Mouse (Mus musculus) left cerebral cortex, adult 18-20 months (tissue): ENCODE results near the gene Upf1. TPM values are rescaled to one million over a fixed set of nuclear protein-coding genes. Genes with fewer than 3 reads are reported as not detected.

Source experiments
- DNase-seq, 2 experiments: peaks; one replicate each; pipeline ENCODE4 v3.0.0; 2021 to 2022; ENCODE audit warnings: low spot score in 2 of 2, mixed read lengths in 1 of 2
- total RNA-seq, 2 experiments: library from RNA; stranded (reverse); gene quantifications; 2 replicates each; pipeline ENCODE4 v1.2.3; 2021

The Upf1 gene
- total RNA-seq, 2 experiments from 2014 or later = 64.1 to 73.7 TPM

DNA sequence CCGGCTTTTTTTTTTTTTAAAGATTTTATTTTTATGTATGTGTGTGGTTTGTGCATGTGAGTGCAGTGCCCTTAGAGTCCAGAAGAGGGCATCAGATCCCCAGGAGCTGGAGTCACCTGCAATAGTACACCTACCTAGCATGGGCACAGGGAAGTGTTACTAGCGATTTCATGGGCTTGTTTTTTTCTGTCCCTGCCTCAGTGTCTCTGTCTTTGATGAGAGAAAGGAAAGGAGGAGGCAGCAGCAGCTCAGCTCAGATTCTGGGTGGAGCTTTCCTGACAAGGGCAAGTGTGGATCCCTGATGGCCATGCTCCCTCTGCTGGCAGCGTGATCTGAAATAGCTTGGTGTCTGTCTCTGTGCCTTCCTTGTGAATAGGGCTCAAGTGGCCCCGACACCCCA, 7.7 kb upstream of the Upf1 start:
- DNase-seq = no peak

DNA sequence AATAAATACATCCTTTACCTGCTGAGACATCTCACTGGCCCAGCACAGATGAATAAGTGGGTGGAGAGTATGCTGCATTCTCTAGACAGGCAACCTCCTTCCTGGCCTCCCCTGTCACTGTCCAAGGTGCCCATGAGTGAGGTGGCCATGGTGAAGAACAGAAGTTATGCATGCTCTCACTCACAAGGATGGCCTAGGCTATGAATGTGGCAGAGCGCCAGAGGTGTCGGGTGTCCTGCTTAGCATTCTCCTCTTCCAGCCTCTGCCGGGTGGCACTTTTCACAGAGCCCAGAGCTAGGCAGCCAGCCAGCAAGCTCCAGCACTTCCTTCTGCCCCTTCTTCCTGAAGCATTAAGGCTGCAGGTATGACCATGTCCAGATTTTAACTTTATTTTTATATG, 6.3 kb upstream of the Upf1 start:
- no peak for DNase-seq

DNA sequence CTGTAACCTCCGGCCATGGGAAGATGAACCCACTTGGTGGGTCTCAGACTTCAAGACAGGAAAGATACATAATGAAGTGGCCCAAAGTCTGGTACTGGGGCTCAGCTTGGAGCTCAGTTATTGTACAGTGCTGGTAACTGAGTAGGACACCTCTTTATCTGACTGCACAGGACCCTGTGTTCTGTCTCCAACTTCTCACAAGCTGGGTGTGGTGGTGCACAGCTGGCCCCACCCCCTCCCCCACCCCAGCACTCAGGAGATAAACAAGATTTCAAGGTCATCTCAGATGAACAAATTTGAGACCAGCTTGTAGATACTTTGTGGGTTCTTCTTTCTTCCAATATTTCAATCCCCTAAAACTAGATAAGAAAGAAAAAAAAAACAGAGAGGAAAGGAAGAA, 3.0 kb upstream of the Upf1 start:
- no peak for DNase-seq

DNA sequence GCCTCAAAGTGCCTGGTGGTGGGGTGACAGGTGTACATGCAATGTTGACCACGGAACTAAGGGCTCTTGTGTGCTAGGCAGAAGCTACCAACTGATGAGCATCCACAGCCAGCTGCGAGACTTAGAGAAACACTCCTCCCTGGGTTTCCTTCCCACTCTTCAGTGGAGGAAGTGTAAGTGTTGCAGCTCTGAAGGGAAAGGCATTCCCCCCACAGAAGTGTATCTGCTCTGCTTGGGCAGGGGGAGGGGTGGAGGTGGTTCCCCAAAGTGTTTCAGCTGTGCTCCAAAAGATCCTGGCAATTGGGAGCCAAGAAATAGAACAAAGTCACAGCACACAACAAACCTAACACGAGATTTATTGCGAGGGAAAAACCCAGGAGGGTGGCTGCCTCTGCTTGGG, 926 bp upstream of the Upf1 start:
- peak in 1 of 2 experiments; percentile 53 for DNase-seq

DNA sequence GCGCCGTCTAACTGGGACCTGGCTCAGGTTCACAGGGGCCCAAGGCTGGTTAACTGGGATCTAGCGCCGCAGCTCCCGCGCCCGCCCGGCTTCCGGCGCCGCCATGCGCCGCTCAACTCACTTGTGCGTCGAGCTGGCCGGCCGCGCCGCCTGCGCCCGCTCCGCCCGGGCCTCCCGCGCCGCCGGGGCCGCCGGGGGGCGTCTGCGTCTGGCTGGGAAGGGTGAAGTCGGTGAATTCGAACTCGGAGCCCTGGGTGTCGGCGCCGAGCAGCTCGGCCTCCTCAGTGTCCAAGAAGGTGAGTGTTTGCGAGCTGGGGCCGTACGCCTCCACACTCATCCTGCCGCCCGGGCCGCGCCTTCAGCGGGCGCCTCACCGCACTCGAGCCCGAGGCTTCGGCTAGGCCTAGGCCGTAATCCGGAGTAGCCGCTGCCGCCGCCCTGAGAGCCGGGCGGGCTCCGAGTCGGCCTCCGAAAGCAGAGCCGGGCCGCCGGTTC, 374 bp downstream of the Upf1 start:
- no peak for DNase-seq

DNA sequence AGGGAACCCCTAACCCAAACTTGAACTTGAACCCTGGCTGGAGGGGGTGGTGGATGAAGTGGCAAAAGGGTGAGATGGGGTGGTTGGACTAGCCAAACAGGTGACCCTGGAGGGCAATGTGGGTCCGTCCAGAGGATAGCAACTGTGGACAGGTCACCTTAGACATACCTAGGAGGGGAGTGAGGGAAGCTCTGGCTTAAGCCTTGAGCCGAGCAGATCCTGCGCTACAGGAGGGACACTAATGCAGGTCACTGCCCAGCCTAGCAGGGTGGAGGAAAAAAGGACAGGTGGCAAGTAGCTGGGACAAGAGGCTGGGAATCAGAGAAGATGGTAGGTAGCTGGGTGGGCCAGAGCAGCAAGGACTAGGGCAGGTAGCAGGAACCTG, 1.1 kb downstream of the Upf1 start:
- no peak for DNase-seq

DNA sequence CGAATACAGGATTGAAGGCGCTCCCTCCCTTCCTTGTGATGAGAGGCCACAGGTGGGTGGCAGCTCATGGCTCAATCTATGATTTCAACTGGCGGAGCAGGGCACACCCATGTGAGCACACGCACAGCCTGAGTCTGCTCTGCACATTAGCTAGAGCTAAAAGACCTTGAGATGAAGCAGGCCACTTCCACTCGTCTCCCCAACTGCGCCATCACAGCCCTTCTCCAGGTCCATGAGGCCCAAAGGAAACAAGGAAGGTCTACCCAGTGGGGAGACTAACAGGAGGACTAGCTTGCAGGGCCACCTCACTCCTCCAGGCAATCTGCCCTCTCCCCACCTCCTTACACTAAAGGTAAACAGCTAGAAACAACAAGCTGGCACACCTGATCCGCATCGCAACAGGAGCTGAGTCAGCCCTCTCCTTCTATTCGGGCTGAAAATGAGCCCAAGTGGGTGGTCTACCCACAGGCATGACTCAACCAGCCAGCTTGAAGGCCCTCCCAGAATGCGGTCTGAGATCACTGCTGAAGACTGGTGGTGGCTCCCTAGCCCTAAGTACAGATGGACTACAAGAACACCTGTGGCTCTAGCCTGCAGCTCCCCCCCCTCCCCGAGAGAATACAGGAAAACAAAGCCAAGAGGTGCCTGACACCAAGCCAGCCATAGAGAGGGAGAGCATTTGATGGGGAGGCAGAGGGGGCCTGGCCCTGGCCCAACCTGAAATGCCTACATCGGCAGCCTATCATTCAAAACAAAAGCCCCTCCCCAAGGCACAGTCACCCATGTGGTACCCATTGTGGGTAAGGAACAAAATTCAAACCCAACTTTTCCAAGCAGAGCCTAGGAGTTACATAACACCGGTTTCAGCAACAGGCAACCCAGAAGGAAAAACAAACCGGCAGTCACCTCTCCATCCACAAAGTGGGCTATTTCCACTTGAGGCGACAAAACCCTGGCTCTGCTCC, 1.8 kb downstream of the Upf1 start:
- peak in 1 of 2 experiments; percentile 40 for DNase-seq

DNA sequence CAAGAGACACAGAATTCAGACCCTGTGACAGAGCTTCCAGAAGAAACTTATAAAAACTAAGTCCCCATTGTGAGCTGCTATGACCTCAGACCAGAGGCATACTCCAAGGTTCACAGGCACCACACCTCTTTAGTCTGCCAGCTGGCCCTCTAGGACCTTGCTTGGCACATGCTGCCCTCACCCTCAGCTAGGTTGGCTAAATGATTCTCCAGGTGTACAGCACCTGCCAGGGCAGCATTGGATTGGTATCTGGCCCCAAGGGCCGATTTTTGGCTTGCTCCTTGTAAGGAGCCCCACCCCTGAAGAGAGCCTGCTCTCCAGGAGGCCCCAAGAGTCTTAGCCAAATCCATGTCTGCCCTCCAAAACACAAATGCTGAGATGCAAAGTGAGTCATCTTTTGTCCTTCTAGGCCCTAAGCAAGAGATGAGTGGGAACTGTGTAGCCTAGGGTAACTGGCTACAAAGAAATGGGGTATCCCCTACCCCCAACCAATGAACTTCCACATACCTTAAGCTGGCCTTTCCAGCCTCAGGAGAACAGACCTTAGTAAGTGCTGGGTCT, 5.1 kb downstream of the Upf1 start:
- DNase-seq = no peak

DNA sequence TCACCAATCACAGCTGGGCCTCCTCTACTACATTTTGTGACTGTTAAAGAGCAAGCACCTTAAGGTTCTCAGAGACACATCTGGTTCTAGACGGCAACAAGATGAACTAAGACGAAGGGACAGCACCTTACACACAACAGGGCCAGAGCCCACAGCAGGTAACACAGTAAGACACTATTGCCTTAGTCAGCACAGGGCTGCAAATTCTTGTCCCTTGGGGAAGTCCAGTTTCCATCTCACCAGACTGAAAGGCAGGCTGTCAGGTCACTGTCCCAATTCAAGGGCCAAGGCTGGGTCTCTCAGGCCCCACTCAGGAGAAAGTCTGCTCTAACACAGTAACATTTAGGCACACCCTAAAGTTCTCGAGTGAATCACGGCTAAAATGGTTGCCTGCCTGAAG, 5.6 kb downstream of the Upf1 start:
- no peak for DNase-seq

DNA sequence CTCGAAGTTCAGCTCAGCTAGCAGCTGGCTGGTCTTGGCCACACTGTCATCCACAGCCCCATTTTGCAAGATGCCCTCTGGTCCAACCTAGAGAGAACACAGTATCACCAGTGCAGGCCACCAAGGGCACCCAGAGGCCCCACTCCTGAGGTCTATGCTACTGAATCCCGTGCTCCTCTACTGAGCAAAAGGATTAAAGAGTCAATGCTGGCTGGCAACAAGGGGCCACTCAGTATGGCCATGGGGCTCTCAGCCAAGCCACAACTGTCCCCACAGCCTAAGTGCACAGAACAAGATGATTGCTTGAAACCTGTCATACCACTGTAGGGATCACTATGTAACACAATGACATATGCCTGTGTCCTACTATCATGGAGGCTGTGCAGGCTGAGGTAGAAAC, 8.8 kb downstream of the Upf1 start:
- DNase-seq = no peak

DNA sequence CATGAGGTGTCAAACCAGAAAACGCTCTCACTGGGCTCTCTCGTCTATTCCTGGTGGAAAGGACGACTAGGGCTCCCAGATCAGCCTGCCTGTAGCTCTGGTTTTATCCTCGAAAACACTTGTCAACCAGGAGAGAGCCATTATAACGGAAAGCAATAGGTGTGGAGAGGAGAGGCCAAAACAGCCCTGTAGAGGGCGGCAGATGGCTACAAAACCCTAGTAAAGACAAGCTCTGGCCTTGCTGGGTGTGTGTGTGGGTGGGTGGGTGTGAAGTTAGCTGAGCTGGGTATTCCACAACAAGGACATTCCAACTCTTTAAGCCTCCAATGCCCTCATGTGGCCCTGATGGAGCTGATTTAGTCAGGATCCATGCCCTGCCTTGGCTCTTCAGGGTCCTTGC, 9.4 kb downstream of the Upf1 start:
- DNase-seq = peak in 1 of 2 experiments; percentile 58

DNA sequence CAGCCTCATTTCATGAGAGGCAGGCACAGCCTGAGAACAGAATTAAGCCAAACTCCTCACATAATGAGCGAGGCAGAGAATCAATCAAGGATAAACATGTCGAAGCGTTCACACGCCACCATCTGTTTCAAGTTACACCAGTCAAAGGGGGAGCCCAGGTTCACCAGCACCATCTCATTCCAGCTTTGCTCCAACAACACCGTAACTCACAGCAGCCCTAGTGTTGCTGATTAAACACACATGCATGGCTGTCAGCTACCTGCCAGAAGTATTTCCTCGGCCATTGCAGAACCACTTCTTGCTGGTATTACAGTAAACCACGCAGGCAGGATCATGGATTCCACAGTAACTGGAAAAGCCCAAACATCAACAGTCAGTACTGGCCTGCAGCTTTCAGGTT, 10.0 kb downstream of the Upf1 start:
- no peak for DNase-seq

DNA sequence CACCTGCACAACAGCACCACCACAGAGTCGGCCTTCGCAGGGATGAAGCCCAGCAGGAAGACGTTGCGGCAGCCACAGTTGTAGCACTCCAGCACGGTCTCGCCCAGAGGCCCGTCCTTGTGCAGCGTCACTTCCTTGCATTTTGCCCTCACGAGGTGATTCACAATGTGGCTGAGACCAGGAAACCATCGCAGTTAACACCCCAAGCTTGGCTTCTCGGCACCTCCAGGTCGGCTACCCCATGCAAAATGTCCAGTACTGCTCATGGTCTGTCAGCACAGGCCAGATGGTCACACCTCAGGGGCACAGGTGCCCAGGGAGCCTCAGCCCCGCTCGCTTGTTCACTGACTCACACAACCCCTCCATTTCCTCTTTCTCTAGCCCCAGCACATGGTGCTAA, 11.1 kb downstream of the Upf1 start:
- no peak for DNase-seq

DNA sequence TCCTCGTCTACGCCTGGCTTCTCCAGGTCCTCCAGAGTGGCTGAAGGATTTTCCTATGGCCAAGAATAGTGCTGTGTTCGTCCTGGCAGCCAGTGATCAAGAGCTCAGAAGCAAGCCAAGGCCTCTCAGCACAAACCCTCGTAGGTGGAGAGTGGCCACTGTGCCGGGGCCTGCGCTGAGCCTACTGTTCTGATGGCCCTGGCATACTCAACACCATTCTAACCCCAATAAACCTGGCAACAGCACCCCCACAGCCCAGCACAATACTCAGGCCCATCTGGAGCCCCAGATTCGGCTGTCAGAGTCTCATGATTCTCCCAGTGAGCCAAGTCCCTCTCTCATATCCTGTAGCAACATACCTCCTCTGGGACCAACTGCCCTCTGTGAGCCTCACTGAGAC, 12.4 kb downstream of the Upf1 start:
- no peak for DNase-seq

DNA sequence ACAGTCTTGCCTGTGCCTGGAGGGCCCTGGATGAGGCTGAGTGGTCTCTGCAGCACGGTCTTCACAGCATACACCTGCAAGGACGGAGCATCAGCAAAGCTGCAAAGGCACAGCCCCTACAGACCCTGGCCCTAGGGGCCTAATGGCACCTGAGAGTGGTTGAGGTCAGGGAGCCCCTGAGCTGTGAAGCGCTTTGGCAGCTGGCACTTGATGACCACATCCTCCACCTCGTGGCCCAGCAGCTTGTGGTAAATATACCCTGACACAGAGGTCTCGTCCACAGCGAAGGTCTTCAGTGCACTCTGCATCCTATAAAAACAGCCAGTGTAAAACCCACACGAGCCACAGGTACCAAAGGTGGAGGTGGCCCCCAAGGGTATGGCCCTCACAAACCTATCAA, 14.1 kb downstream of the Upf1 start:
- DNase-seq = no peak

DNA sequence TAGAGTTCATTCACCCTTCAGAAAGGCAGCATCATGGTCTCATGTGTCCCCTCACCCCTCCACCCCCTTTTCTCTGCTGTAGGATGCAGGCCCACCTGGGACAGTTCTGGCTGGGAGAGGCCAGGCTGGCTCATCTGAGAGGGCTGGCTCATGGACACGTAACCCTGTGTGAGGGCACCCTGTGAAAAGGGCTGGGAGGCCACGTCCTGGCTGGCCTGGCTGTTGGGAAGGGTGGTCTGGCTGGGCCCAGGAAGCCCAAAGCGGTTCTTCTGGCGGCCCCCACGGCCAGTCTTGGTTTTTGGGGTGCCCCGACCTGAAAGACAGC, 20.2 kb downstream of the Upf1 start:
- DNase-seq = no peak

DNA sequence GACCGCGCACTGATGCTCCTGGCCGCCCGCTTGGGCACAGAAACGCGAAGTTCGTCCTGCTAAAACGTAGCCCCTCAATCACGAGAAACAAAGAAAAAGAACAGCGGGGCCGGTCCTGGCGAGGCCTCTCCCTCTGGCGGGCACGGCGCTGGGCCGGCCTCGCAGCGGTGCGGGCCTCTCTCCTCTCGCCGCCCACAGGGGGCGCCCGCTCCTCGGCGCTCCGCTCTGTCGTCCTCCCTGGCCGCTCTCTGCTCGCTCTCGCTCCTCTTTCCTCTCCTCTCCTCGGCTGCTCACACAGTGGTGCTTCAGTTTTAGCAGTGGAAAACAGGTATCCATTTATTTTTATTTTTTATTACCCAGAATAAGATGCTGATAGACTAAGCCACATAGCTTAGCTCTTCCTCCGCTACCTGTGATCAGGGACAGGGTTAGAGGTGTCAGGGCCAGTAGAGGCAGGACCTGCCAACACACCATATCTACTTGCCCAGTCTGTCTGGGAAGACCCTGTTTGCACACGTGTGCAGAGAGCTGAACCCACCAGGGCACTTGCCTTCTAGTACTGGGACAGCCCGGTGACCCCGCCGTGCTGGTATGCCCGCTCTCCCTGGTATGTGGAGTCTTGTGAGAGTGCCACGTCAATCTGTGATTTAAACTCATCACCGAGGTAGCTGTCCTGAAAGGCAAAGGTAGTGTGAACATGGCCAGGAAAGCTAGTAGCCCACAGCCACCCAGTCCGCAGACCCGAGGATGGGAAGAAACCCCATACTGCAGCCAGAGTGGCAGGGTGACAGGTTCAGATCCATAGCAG, 20.8 kb downstream of the Upf1 start:
- peak; percentile 75 to 82 for DNase-seq

DNA sequence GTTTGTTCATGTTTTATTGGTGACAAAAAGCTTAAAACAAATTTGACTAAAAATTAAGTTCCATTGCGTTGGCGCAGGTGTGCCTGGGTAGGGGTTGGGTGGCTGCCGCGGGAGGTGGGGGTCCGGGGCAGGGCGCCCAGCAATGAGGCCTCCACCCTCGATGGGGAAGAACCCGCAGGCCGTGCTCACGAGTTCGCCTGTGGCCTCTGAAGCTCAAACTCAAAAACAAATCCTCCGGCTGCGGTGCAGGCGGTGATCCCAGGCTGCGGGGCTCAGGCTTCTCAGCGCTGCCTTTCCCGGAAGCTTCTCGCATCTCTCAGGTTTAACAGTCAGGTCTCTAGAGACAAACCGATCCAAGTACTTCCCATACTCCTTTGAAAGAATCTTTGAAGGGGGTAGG, 21.6 kb downstream of the Upf1 start:
- DNase-seq = no peak

DNA sequence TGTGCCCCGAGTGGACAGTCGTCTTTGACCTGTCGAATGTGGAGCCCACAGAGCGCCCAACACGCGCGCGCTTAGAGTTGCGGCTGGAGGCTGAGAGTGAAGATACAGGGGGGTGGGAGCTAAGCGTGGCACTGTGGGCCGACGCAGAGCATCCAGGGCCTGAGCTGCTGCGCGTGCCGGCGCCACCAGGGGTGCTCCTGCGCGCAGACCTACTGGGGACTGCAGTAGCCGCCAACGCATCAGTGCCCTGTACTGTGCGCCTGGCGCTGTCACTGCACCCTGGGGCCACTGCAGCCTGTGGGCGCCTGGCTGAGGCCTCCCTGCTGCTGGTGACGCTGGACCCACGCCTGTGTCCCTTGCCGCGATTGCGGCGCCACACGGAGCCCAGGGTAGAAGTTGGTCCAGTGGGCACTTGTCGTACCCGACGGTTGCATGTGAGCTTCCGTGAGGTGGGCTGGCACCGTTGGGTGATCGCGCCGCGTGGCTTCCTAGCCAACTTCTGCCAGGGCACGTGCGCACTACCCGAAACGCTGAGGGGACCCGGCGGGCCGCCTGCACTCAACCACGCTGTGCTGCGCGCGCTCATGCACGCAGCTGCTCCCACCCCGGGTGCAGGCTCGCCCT, 22.2 kb downstream of the Upf1 start:
- peak; percentile 63 to 76 for DNase-seq

DNA sequence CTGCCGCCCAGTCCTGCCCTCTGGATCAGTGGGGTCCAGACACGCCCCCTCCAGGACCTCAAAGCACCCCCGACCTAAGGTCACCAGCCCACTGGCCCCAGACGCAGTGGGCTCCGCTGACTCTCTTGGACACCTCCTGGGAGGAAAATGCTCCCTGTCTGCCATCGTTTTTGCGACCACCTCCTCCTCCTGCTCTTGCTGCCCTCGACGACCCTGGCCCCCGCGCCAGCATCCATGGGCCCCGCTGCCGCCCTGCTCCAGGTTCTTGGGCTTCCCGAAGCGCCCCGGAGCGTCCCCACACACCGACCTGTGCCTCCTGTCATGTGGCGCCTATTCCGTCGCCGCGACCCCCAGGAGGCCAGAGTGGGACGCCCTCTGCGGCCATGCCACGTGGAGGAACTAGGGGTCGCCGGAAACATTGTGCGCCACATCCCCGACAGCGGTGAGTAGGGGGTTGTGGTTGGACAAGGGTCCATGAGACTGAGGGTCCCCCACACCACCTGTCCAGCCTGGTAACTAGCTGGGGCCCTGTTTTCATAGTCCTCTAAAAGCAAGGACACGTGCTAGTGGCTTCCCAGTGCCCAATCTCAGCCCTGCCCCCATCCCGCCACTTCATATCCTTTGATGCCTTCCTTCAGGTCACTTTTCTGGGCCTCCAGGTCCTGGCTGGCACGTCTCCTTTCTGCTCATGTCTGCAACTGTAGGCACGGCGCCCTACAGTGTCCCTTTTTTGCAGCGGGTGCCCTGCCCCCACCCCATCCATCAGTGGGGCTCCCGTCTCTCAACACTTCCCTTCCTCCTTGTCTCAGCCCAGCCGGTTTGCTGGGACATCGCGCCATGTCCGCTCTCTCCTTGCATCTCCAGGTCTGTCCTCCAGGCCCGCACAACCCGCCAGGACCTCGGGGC, 23.0 kb downstream of the Upf1 start:
- DNase-seq = no peak
